Mouse (Mus musculus) bone marrow, adult 2 months (tissue): ENCODE measurements around the gene Wdr41.

Source experiments
- CTCF ChIP-seq: fragments of 200-500 bp; IDR thresholded peaks from 2 replicates; pipeline ENCODE4 v1.5.1; 2011; ENCODE audit warnings: low read length, control low read depth; ENCODE audit not compliant: control insufficient read depth, insufficient read depth
- POLR2A ChIP-seq: fragments of 200-500 bp; IDR thresholded peaks from 2 replicates; pipeline ENCODE4 v1.6.1; 2011; ENCODE audit warnings: low read depth, mild to moderate bottlenecking, control low read depth, low read length, borderline replicate concordance; ENCODE audit not compliant: control insufficient read depth

GRCm38 (mm10) chr13:95032127-95032831 is 56.1 kb downstream of the Wdr41 start:
- TF ChIP-seq POLR2A (no peak), CTCF (no peak)
